Mouse (Mus musculus): ENCODE measurements around the gene Pigl.

Gene Pigl

DNA sequence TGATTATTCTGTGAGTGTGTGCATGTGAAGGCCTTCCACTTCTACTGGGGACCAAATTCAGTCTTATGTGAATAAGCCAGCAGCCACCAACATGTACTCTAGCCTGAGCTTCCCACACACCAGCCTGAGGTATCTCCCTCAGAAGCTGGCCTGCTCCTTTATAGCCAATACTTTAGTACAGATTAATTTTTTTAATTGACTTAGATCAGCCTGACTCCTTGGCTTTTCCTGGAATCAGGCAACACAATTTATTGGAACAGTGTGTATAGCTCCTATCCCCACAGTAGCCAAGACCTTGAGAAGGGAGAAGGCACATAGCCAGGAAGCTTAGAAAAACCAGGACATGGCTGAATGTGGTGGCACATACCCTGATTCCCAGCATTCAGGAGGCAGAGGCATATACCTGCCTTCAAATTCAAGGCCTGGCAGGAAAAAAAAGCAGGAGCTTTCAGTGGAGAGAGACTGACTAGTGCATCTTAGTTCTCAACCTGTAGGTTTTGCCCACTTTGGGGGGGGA lies 97.7 kb downstream of the Pigl start:
- DNase-seq (ENCODE audit: low read depth in 2 of 2, low spot score in 2 of 2): no peak

DNA sequence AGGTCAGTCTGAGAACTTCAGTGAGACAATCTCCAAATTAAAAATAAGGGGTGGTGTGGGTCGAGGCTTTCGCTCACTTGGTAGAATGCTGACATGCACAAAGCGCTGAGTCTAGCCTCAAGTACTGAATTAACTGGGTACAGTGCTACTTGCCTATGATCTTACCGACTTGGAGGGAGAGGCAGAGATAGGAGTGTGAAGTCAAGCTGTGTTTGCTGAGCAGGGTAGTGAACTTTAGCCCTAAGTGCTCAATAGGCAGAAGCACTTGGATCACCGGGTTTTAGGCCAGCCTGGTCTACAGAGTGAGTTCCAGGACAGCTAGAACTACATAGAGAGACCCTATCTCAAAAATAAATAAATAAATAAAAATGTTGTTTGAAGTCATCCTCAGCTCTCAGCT lies 98.9 kb downstream of the Pigl start:
- no peak for DNase-seq (ENCODE audit: low read depth in 2 of 2, low spot score in 2 of 2)

DNA sequence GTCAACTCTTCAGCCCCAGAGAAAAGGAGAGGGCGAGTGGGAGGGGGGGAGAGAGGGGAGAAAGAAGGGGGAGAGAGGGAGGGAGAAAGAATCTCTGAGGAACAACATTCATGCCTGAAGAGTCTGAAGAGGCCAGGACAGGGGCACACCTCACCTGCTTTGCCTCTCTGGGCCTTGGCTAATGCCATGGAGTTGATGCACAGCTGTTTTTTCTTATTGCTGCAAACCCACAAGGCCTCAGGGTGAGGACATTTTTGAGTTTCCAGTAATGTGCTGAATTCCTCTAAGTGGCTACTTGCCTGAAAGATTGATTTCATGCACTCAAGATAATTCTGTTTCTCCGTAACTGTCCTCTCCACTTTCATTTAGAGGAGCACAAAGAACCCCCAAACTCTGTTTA lies 99.9 kb downstream of the Pigl start:
- DNase-seq (ENCODE audit: low read depth in 2 of 2, low spot score in 2 of 2): no peak

DNA sequence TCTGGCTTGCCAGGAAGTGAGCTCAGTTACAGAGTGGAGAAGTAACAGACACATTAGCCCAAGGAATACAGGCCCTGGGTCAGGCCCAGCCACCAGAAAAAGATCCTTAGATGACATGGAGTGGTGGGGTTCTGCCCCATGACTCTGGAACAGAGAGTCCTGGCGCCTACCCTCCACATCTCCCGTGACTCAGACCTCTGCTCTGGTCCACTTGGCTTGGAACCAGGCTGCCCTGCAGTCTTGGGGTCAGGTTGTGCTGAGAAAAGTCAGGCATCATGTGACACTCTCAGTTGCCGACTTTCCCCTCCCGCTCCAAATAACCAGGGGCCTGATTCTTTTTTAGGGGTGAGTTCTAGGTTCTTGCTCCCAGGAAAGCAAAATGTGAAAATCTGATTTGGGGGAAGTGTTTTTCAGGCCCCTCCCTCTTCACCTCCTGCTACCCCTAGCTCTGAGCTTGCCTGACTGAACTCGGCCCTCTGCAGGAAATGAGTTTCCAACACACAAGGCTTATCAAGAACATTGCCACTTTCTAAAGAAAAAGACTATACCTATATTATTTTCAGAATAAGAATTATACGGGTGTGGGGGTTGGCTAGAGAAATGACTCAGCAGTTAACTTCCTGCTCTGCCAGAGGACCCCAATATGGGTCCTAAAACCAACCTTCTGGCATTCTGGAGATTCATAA lies 100.8 kb downstream of the Pigl start:
- no peak for DNase-seq (ENCODE audit: low read depth in 2 of 2, low spot score in 2 of 2)

DNA sequence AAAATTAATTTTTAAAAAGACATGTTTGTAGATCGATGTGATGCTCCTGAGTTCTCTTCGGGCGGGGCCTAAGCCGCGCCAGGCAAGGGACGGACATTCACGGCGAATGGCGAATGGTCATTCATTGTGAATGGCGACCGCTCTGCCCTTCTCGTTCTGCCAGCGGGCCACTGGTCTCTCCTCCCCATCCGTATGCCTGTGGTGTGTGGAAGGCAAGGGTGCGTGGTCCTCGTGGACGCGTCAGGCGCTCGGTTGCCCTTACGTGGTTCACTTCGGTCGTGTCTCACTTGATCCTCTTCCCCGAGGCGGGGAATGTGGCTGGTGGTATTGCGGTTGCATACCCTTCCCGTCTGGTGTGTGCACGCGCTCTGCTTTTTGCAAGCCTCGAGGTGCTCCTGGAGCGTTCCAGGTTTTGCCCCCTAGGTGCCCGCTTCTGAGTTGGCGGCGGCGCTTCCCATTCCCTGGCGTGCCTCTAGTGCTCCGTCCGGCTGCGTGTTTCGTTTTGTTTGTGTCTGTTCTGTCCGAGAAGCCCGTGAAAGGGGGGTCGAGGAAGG lies 102.3 kb downstream of the Pigl start:
- no peak for DNase-seq (ENCODE audit: low read depth in 2 of 2, low spot score in 2 of 2)

DNA sequence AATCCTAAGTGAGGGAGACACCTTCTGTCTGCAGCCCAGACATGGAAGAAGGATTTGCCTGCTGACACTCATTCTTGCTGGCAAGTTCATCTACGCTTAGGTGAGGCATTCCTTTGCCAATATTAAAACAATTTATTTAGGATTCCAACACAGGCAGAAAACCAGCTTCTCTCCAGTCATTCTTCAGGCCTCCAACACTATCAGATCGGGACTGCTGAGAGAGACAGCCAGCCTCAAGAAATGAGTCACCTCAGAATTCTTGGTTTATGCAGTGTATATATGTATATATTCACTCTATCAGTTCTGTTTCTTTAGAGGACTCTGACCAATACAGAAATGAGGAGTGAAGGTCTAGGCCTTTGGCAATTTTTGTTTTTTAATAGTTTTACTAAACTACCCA lies 105.3 kb downstream of the Pigl start:
- DNase-seq (ENCODE audit: low read depth in 2 of 2, low spot score in 2 of 2): no peak
